Mouse (Mus musculus) limb, embryonic 10.5 days (tissue): ENCODE measurements at regions not wholly inside any gene's neighbourhood (a gene's known extent, or its start where the extent isn't known, plus 50 kb on each side); places are given as distances from the start of the nearest gene placed in this dataset.

Experiments
- DNase-seq: peaks from one replicate; pipeline ENCODE4 v3.0.0-alpha.2; 2017; ENCODE audit warnings: low spot score
- H3K27ac ChIP-seq: fragments of 300-500 bp; sonication (generic); 2 replicates; pipeline ENCODE4 v1.5.1; 2016; ENCODE audit warnings: mild to moderate bottlenecking
- H3K27me3 ChIP-seq: fragments of 300-500 bp; sonication (generic); 2 replicates; pipeline ENCODE4 v1.6.1; 2016; ENCODE audit warnings: low read depth, mild to moderate bottlenecking; ENCODE audit not compliant: poor library complexity, severe bottlenecking
- H3K36me3 ChIP-seq: fragments of 300-500 bp; sonication (generic); 2 replicates; pipeline ENCODE4 v1.6.1; 2016; ENCODE audit warnings: mild to moderate bottlenecking, moderate library complexity
- H3K4me1 ChIP-seq: fragments of 300-500 bp; sonication (generic); 2 replicates; pipeline ENCODE4 v1.6.1; 2016
- H3K4me3 ChIP-seq: fragments of 300-500 bp; sonication (generic); 2 replicates; pipeline ENCODE4 v1.5.1; 2016; ENCODE audit warnings: mild to moderate bottlenecking, moderate library complexity
- H3K9me3 ChIP-seq: fragments of 300-500 bp; sonication (generic); replicated peaks from 2 replicates; pipeline ENCODE4 v1.6.1; 2016; ENCODE audit warnings: mild to moderate bottlenecking
- WGBS: fragments of 180-500 bp; shearing (Covaris S2); methylation state at CpG from one replicate; pipeline ENCODE4 v1.1.7; 2016; 5-methylcytosine and 5-hydroxymethylcytosine counted together

DNA sequence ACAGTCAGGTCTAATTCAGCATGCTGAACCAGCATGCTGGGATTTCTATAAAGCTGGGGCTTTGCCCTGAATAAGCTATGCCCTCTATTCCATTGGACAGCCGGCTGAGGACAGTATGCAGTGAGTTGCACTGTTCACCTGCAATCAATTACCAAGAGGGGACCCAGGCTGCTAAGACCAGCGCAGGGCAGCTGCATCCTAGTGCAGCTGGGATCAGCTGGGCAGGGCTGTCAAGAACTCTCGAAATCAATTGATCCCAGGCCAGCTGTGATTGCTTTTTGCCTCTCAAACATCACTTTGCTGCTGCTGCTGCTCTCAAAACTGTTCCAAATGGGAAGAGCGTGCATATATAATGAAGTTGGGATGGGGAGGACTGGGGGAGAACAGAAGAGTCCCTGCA, 196.3 kb upstream of the Ferd3l start:
- no peaks in the 10 kb centered on the region for H3K27me3 ChIP-seq
- H3K4me3 ChIP-seq, result no peak overlapping the region
- H3K9me3 ChIP-seq, result no peaks in the 10 kb centered on the region
- 13% methylated on average over 4 of the region's 4 CpGs for WGBS
- H3K27ac ChIP-seq, result no peak overlapping the region
- peak; percentile 73 for DNase-seq
- no peaks in the 10 kb centered on the region for H3K36me3 ChIP-seq
- peaks cover 6% of the 10 kb centered on the region for H3K4me1 ChIP-seq

DNA sequence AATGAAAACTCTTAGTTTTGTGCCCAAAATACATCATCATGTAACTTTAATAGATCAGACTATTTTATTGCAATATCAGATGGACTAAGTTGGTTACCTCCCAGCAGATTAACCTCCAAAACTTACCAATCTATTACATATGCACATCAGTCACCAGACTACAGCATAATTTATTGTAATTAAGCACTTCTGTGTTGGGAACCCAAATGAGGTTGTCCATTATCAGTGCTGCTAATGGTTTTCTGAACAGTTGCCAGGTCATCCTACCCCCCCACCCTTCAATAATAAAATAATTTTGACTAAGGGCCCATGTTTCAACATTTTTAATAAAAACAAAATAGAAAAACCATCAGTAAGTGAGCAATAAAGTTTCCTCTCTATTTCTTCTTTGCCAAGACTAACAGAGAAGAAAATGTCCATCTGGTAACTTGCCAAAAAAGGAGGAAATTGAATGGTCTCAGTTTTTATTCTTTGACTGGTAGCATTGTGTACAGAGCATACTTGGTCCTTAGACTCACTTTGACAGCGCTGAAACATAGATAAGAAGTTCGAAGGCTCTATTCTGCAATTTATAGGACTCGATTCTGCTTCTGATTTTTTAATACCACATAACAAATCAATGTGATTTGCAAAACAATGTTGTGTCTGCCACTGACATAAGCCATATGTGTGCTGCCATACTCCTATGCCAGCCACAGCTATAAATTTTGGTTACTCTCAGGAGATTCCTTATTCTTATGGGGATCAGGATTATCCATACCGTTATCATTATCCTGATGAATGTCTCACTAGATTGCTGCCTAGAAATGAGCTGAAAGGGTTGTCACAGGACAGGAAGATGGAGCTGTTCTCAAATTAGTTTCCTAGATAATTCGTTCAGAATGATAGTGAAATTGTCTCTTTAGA, 152.4 kb upstream of the Ferd3l start:
- Histone ChIP-seq H3K9me3 (no peaks in the 10 kb centered on the region), H3K4me1 (no peaks in the 10 kb centered on the region), H3K27ac (no peak overlapping the region), H3K36me3 (no peaks in the 10 kb centered on the region), H3K27me3 (no peaks in the 10 kb centered on the region), H3K4me3 (no peak overlapping the region)
- no peak for DNase-seq
- 76% methylated on average over 5 of the region's 5 CpGs for WGBS

DNA sequence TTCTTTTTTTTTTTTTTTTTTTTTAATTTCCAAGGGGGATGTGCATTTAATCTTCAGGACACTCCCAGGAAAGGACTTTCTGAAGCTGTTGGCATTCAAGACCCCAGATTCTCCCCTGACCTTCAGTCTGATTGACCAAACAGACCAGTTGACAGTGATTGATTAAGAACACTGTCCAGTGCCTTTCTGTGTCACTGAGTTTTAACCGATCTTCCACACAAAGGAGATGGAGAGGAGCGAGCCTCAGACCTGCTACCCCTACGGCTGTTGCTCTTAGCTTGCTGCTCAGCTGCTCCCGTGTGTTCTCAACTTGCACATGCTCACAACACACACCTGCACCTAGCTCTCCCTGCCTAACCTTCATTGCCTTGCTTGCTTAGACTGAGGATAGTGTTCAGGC, 149.7 kb upstream of the Ferd3l start:
- Histone ChIP-seq H3K36me3 (no peaks in the 10 kb centered on the region), H3K27me3 (no peaks in the 10 kb centered on the region), H3K9me3 (no peaks in the 10 kb centered on the region), H3K27ac (no peak overlapping the region), H3K4me1 (peaks cover 3% of the 10 kb centered on the region; the same call in 1 of the 2 replicates), H3K4me3 (no peak overlapping the region)
- 43% methylated on average over 4 of the region's 4 CpGs for WGBS
- no peak for DNase-seq

DNA sequence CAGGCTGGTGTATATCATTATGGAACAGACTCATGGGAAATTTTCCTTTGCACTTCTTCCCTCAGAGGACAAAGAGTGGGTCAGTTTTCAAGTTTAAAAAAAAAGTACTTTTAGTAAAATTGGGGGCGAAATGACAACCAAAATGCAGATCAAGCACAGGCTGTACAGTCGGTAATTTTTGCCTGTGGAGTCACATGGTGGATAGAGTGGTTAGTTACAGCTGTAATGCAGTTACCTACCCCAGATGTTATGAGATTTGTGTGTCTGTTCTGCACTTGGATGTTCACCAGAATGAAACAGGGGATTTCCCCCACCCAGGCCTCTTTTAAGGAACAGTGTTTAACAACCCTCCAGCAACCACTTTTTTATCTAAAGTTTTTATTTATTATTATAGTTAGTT, 148.3 kb upstream of the Ferd3l start:
- Histone ChIP-seq H3K9me3 (no peaks in the 10 kb centered on the region), H3K4me3 (no peak overlapping the region), H3K4me1 (peaks cover 3% of the 10 kb centered on the region; the same call in 1 of the 2 replicates), H3K36me3 (no peaks in the 10 kb centered on the region), H3K27ac (no peak overlapping the region), H3K27me3 (no peaks in the 10 kb centered on the region)
- WGBS, result 75% methylated on average over 2 of the region's 2 CpGs
- no peak for DNase-seq

DNA sequence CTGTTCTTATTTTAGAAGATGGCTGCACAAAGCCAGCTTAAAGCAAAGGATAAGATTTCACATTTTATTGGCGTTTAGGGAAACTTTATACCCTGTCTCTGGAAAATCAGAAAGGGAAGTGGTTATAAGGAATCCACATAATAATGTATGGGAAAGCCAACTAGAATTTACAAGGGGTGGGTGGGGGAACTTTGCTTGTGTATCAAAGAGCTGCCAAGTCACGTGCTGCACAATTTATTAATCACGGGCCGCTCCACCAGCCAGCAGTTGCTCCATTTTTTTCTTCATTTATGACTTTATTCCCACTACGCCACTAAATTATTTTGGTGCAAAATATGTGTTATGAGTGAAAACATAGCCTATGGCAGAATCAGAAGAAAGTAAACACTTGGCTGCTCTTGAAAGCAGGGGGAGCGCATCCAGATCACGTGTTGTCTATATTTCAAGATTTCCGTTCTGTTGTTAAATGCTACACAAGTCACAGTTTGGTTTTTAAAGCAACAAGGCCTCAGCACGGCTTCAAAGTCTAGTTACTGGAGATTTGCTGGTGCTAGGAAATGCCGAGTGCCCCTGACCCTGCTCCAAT, 123.9 kb upstream of the Ferd3l start:
- H3K4me1 ChIP-seq, result no peaks in the 10 kb centered on the region
- no peaks in the 10 kb centered on the region for H3K9me3 ChIP-seq
- no peaks in the 10 kb centered on the region for H3K27me3 ChIP-seq
- no peaks in the 10 kb centered on the region for H3K36me3 ChIP-seq
- DNase-seq, result no peak
- WGBS, result 80% methylated on average over 10 of the region's 10 CpGs
- no peak overlapping the region for H3K27ac ChIP-seq
- H3K4me3 ChIP-seq, result no peak overlapping the region

DNA sequence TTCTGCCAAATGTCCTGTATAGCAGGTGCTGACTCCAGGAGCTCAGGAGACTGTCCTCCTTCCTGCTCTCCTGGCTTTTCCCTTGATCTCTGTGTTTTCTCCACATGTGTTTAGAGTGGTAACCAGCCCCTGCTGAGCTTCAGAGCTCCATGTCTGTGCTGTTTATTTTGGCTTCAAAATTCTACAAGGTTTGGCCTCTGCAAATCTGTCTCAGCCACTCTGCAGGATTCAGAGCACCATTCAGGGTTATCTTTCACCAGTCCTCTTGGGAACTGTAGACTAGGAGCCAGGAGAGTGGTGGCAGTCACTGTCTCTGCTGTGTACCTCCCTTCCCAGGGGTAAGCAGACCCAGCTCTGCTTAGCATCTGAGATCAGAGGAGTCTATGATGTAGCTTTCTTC, 102.7 kb upstream of the Ferd3l start:
- Histone ChIP-seq H3K27ac (no peak overlapping the region), H3K9me3 (no peaks in the 10 kb centered on the region), H3K36me3 (no peaks in the 10 kb centered on the region), H3K27me3 (no peaks in the 10 kb centered on the region), H3K4me3 (no peak overlapping the region), H3K4me1 (no peaks in the 10 kb centered on the region)
- DNase-seq, result no peak

DNA sequence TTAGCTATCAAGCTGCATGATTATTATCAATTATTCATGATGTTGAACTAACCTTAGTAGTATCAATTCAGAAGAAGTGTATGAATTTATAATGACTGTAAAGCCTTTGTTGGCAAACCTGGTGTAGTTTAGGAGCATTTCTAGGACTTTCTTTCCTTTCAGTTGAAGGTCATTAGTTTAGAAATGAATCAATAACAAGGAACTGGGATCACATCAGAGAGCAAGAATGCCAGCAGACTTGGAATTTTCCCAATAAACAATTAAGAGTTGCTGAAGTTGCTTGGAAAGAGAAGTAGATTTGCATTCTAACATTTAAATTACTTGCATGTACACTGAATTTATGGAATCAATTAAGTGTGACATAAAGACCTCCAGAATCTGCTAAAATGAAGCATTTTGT, 79.1 kb upstream of the Ferd3l start:
- Histone ChIP-seq H3K36me3 (no peaks in the 10 kb centered on the region), H3K9me3 (no peaks in the 10 kb centered on the region), H3K27ac (no peak overlapping the region), H3K4me3 (no peak overlapping the region), H3K27me3 (no peaks in the 10 kb centered on the region), H3K4me1 (peaks cover 9% of the 10 kb centered on the region)
- no peak for DNase-seq

DNA sequence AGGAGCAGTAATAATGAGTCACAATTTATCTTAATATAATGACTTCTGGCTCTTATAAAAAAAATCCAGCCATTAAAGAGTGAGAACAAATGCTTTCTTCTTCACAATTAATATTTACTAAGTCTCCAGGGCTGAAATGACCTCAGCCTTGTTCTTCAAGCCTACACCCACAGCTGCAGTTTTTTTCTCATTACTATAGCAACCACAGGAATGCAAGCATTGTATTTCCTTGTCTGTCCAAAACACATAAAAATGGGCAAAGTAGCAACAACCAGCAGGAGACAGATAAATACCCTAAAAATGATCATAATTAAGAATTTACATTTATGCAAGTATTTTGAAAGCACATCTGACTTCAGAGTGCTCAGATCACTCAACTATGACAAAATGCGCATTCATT, 76.5 kb upstream of the Ferd3l start:
- DNase-seq, result no peak
- no peak overlapping the region for H3K27ac ChIP-seq
- 92% methylated on average over 1 of the region's 1 CpGs for WGBS
- H3K27me3 ChIP-seq, result no peaks in the 10 kb centered on the region
- H3K9me3 ChIP-seq, result no peaks in the 10 kb centered on the region
- H3K4me1 ChIP-seq, result peaks cover 9% of the 10 kb centered on the region
- no peaks in the 10 kb centered on the region for H3K36me3 ChIP-seq
- H3K4me3 ChIP-seq, result no peak overlapping the region
